11 mouse cellular contexts compared by ENCODE assay signal in the genomic region with DNA sequence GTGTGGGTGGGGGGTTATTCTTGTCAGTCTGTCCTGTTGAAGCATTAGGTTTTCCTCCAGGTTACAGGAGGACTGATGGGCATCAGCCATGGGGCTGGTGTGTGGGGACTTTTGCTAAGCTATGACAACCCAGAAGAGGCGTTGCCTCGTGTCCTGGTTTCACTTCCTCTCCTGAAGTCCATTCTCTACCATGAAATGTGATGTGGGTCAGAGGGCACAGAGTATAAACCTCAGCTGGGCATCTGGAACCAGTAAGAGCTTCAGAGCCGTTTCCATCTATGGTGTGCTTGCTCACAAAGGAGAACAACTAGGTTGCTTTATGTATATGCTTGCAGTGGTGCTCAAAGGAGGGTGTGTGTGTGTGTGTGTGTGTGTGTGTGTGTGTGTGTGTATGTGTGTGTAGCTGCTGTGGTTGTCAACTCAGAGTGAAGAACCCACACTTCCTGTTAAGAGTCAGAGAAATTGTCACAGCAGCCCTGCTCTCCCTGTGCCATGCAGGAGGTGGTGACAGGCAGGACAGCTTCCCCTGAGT. TPM values are rescaled to one million over a fixed set of nuclear protein-coding genes. Genes with fewer than 3 reads are reported as not detected.
DNase-seq lines count a peak whose midpoint lies in the region; ATAC-seq and TF ChIP-seq lines count a peak whose summit lies in the region.
"Had no signal": no experiment of that assay in that cellular context is flagged by ENCODE, and none has a peak within 500 bp of the region (broad histone marks: within the 10 kb centered on the region; RNA-seq: fewer than 3 reads in every experiment).

No protein-coding gene starts in this region.

- no peak overlapping the region for H3K27ac ChIP-seq in liver, adult 2 months (replicated peaks; ENCODE audit: insufficient read depth, low read depth, low read length)
- H3K27ac ChIP-seq in liver, embryonic 11.5 days (ENCODE audit: low read depth, low read length), result no peak overlapping the region; the same call in 1 of the 2 replicates
- H3K27ac ChIP-seq: embryonic facial prominence, embryonic 12.5 days had no signal

- no peaks in the 10 kb centered on the region for H3K36me3 ChIP-seq in liver, adult 2 months (ENCODE audit: control insufficient read depth, insufficient read depth, low read length)
- H3K36me3 ChIP-seq in liver, embryonic 11.5 days (ENCODE audit: control insufficient read depth, insufficient read depth, low read length), result no peaks in the 10 kb centered on the region
- H3K36me3 ChIP-seq: embryonic facial prominence, embryonic 12.5 days had no signal

- no peaks in the 10 kb centered on the region for H3K9me3 ChIP-seq in liver, embryonic 11.5 days (ENCODE audit: control insufficient read depth, low read length)
- H3K9me3 ChIP-seq: embryonic facial prominence, embryonic 12.5 days had no signal

- TF ChIP-seq CTCF in liver, adult 2 months (IDR thresholded peaks at IDR 0.05; ENCODE audit: low read depth, low read length), result no peak

- DNase-seq in liver, adult 2 months (ENCODE audit: extremely low read depth, low read depth, low spot score), result peak; percentile 43
- no peak for DNase-seq in liver, embryonic 11.5 days (ENCODE audit: low spot score)
- DNase-seq in natural killer cell, adult 2 months (ENCODE audit: low spot score in 2 of 2), result peak; percentile 86
- DNase-seq in thymus, postnatal 4 days, result peak; percentile 66
- DNase-seq in ovary, postnatal 36 days (ENCODE audit: low spot score), result no peak
- DNase-seq in gastrocnemius, postnatal 36 days, result no peak
- DNase-seq: kidney, adult 11 months had no signal

- H3K4me1 ChIP-seq in liver, adult 2 months (ENCODE audit: control insufficient read depth, insufficient read depth, low read length), result no peaks in the 10 kb centered on the region
- peaks cover 6% of the 10 kb centered on the region; the same call in 1 of the 2 replicates for H3K4me1 ChIP-seq in liver, embryonic 11.5 days (replicated peaks; ENCODE audit: control insufficient read depth, insufficient read depth, low read length)
- H3K4me1 ChIP-seq: embryonic facial prominence, embryonic 12.5 days had no signal

- WGBS in liver, adult 2 months, result 62% methylated on average over 3 of the region's 3 CpGs
- 56% methylated on average over 3 of the region's 3 CpGs for WGBS in liver, embryonic 11.5 days

- no peaks in the 10 kb centered on the region for H3K79me2 ChIP-seq in liver, adult 2 months (ENCODE audit: control insufficient read depth, insufficient read depth, low read length)

- TF ChIP-seq POLR2A in liver, adult 2 months (IDR thresholded peaks at IDR 0.05; ENCODE audit: extremely low read depth, insufficient read depth, low read length), result no peak

- intact Hi-C loops in gastrocnemius, postnatal 36 days (cut with DNase I), result no loop called here

- no peaks in the 10 kb centered on the region for H3K27me3 ChIP-seq in liver, adult 2 months (ENCODE audit: control insufficient read depth, insufficient read depth, low read length)
- no peaks in the 10 kb centered on the region for H3K27me3 ChIP-seq in liver, embryonic 11.5 days (replicated peaks; ENCODE audit: control insufficient read depth, insufficient read depth, low read length)
- H3K27me3 ChIP-seq: embryonic facial prominence, embryonic 12.5 days had no signal

- H3K9ac ChIP-seq in liver, adult 2 months (ENCODE audit: low read depth, low read length), result no peak overlapping the region
- H3K9ac ChIP-seq in liver, embryonic 11.5 days (ENCODE audit: low read depth, low read length), result no peak overlapping the region
- H3K9ac ChIP-seq: embryonic facial prominence, embryonic 12.5 days had no signal

- H3K4me2 ChIP-seq in liver, embryonic 11.5 days, result no peak overlapping the region
- H3K4me2 ChIP-seq: embryonic facial prominence, embryonic 12.5 days had no signal

- H3K4me3 ChIP-seq in liver, adult 2 months (ENCODE audit: insufficient read depth, low read depth, low read length), result no peak overlapping the region
- no peak overlapping the region for H3K4me3 ChIP-seq in liver, embryonic 11.5 days (ENCODE audit: low read depth, low read length)
- H3K4me3 ChIP-seq: embryonic facial prominence, embryonic 12.5 days had no signal

- ATAC-seq in liver, embryonic 11.5 days (replicated peaks; ENCODE audit: low FRiP score), result no peak
- peak; percentile 83 for ATAC-seq in inflammation-experienced regulatory T-cells, adult 6 months
- no peak for ATAC-seq in megakaryocyte-erythroid progenitor cell, adult 5-6 weeks (replicated peaks; ENCODE audit: low FRiP score, low TSS enrichment, poor library complexity, severe bottlenecking)

RNA-seq across cellular contexts. Expression of gene Ankdd1a, which starts 15.3 kb away (rescaled TPM):
- total RNA-seq in liver, adult 2 months (2014; rRNA removed), result not detected in 2 replicates
- polyA plus RNA-seq in liver, adult 2 months (2012; rRNA removed), result not detected in 2 replicates
- polyA plus RNA-seq in liver, embryonic 11.5 days (2014; fragmentation: Nextera tagmentation; extraction: Ambion mirVana), result not detected in 2 replicates
- polyA plus RNA-seq in inflammation-experienced regulatory T-cells, adult 6 months (2017; shearing (Covaris generic)), result not detected
- total RNA-seq in gastrocnemius, postnatal 36 days (2021), result not detected
- total RNA-seq in megakaryocyte-erythroid progenitor cell, adult 5-6 weeks (2014; fragmentation: Nextera tagmentation), result not detected in 2 replicates
- total RNA-seq in megakaryocyte-erythroid progenitor cell, adult 5-6 weeks (2017), result not detected in 2 replicates
- total RNA-seq: gastrocnemius, postnatal 4 days had no signal
- polyA plus RNA-seq: embryonic facial prominence, embryonic 12.5 days had no signal

RNA-seq across cellular contexts. Expression of gene Plekho2, which starts 44.6 kb away (rescaled TPM):
- 1.4 and 2.2 TPM in 2 replicates for total RNA-seq in liver, adult 2 months (2014; rRNA removed)
- polyA plus RNA-seq in liver, adult 2 months (2012; rRNA removed), result 2.9 and 5.4 TPM in 2 replicates
- polyA plus RNA-seq in liver, embryonic 11.5 days (2014; fragmentation: Nextera tagmentation; extraction: Ambion mirVana), result 29.5 and 30.3 TPM in 2 replicates
- 10 to 100 TPM; 44.8 to 84.9 (median 55.9) TPM for polyA plus RNA-seq in inflammation-experienced regulatory T-cells, adult 6 months (2017; shearing (Covaris generic))
- 1 to 10 TPM; 5.2 to 5.9 TPM for total RNA-seq in gastrocnemius, postnatal 36 days (2021)
- total RNA-seq in megakaryocyte-erythroid progenitor cell, adult 5-6 weeks (2014; fragmentation: Nextera tagmentation), result 29.1 and 29.3 TPM in 2 replicates
- 14.2 and 16.8 TPM in 2 replicates for total RNA-seq in megakaryocyte-erythroid progenitor cell, adult 5-6 weeks (2017)

RNA-seq across cellular contexts. Expression of gene Pif1, which starts 51.7 kb away (rescaled TPM):
- total RNA-seq in liver, adult 2 months (2014; rRNA removed), result 0.20 TPM in 1 of 2 replicates, not detected in the other
- polyA plus RNA-seq in liver, adult 2 months (2012; rRNA removed), result 0.04 TPM in 1 of 2 replicates, not detected in the other
- polyA plus RNA-seq in liver, embryonic 11.5 days (2014; fragmentation: Nextera tagmentation; extraction: Ambion mirVana), result 16.4 and 18.0 TPM in 2 replicates
- polyA plus RNA-seq in inflammation-experienced regulatory T-cells, adult 6 months (2017; shearing (Covaris generic)), result 1 to 10 TPM in 2 of 3 experiments, under 1 TPM in 1; 0.32 to 7.4 (median 1.1) TPM
- under 1 TPM in 1 of 2 experiments, not detected in 1; 0.92 TPM for total RNA-seq in gastrocnemius, postnatal 36 days (2021)
- total RNA-seq in megakaryocyte-erythroid progenitor cell, adult 5-6 weeks (2014; fragmentation: Nextera tagmentation), result 5.0 and 14.3 TPM in 2 replicates
- total RNA-seq in megakaryocyte-erythroid progenitor cell, adult 5-6 weeks (2017), result 6.5 and 6.6 TPM in 2 replicates

Comparison
In these comparisons a context has a peak if more than half of its experiments do, and no peak if none do; other contexts are left out.
1. DNase-seq: peak in liver, adult 2 months (single experiment), natural killer cell, adult 2 months (2 of 2) and thymus, postnatal 4 days (single experiment); none in liver, embryonic 11.5 days (single experiment), ovary, postnatal 36 days (single experiment) and gastrocnemius, postnatal 36 days (0 of 2).